Mouse (Mus musculus) forebrain, embryonic 11.5 days (tissue): ENCODE measurements at regions not wholly inside any gene's neighbourhood (a gene's known extent, or its start where the extent isn't known, plus 50 kb on each side); places are given as distances from the start of the nearest gene placed in this dataset.

Source experiments
- ATAC-seq: fragments of 200-750 bp; cut with Nextera tagmentation; replicated peaks from 2 replicates; pipeline ENCODE4 v1.8.0; 2017; ENCODE audit warnings: moderate TSS enrichment; ENCODE audit not compliant: low FRiP score
- DNase-seq: peaks from one replicate; pipeline ENCODE4 v3.0.0-alpha.2; 2017; ENCODE audit warnings: low spot score
- H3K27ac ChIP-seq: fragments of 300-500 bp; sonication (generic); 2 replicates; pipeline ENCODE4 v1.5.1; 2014; ENCODE audit warnings: low read depth, low read length
- H3K27me3 ChIP-seq: fragments of 300-500 bp; sonication (generic); 2 replicates; pipeline ENCODE4 v1.6.1; 2014; ENCODE audit warnings: mild to moderate bottlenecking, low read length, mixed read lengths; ENCODE audit not compliant: control insufficient read depth, insufficient read depth
- H3K36me3 ChIP-seq: fragments of 300-500 bp; sonication (generic); 2 replicates; pipeline ENCODE4 v1.6.1; 2014; ENCODE audit warnings: mild to moderate bottlenecking, low read length, moderate library complexity, mixed read lengths; ENCODE audit not compliant: control insufficient read depth, insufficient read depth
- H3K4me1 ChIP-seq: fragments of 300-500 bp; sonication (generic); replicated peaks from 2 replicates; pipeline ENCODE4 v1.6.1; 2014; ENCODE audit warnings: low read length, mixed read lengths; ENCODE audit not compliant: control insufficient read depth, insufficient read depth
- H3K4me2 ChIP-seq: fragments of 300-500 bp; sonication (generic); 2 replicates; pipeline ENCODE4 v1.6.1; 2014; ENCODE audit warnings: low read depth, mild to moderate bottlenecking, low read length, moderate library complexity, mixed read lengths; ENCODE audit not compliant: severe bottlenecking
- H3K4me3 ChIP-seq: fragments of 300-500 bp; sonication (generic); 2 replicates; pipeline ENCODE4 v1.5.1; 2014; ENCODE audit warnings: low read depth, low read length
- H3K9ac ChIP-seq: fragments of 300-500 bp; sonication (generic); 2 replicates; pipeline ENCODE4 v1.6.1; 2014; ENCODE audit warnings: low read length
- H3K9me3 ChIP-seq: fragments of 300-500 bp; sonication (generic); 2 replicates; pipeline ENCODE4 v1.6.1; 2016; ENCODE audit warnings: low read length, mixed read lengths; ENCODE audit not compliant: control insufficient read depth
- WGBS: fragments of 180-500 bp; shearing (Covaris S2); extraction: QIAGEN DNeasy Blood & Tissue Kit; methylation state at CpG from one replicate; pipeline ENCODE4 v1.1.7; 2014; 5-methylcytosine and 5-hydroxymethylcytosine counted together

GRCm38 (mm10) chr7:70618270-70618669 is 251.7 kb upstream of the Nr2f2 start:
- Histone ChIP-seq H3K27ac (no peak overlapping the region), H3K9me3 (no peaks in the 10 kb centered on the region), H3K27me3 (no peaks in the 10 kb centered on the region), H3K36me3 (no peaks in the 10 kb centered on the region), H3K4me1 (no peaks in the 10 kb centered on the region), H3K4me2 (no peak overlapping the region), H3K4me3 (no peak overlapping the region), H3K9ac (no peak overlapping the region)
- DNase-seq, result no peak
- no peak for ATAC-seq
- WGBS, result 37% methylated on average over 5 of the region's 5 CpGs

GRCm38 (mm10) chr7:70606511-70606910 is 240.0 kb upstream of the Nr2f2 start:
- DNase-seq, result no peak
- Histone ChIP-seq H3K27me3 (no peaks in the 10 kb centered on the region), H3K4me1 (no peaks in the 10 kb centered on the region), H3K36me3 (no peaks in the 10 kb centered on the region), H3K4me3 (no peak overlapping the region), H3K9ac (no peak overlapping the region), H3K27ac (no peak overlapping the region), H3K4me2 (no peak overlapping the region), H3K9me3 (no peaks in the 10 kb centered on the region)
- no peak for ATAC-seq
- 92% methylated on average over 7 of the region's 7 CpGs for WGBS

- no peak for DNase-seq
- no peaks in the 10 kb centered on the region for H3K27me3 ChIP-seq
- no peak overlapping the region for H3K4me3 ChIP-seq
- no peak overlapping the region for H3K9ac ChIP-seq
- H3K36me3 ChIP-seq, result no peaks in the 10 kb centered on the region
- ATAC-seq, result no peak
- 87% methylated on average over 5 of the region's 5 CpGs for WGBS
- H3K27ac ChIP-seq, result no peak overlapping the region
- no peaks in the 10 kb centered on the region for H3K4me1 ChIP-seq
- no peak overlapping the region for H3K4me2 ChIP-seq
- H3K9me3 ChIP-seq, result no peaks in the 10 kb centered on the region
These were observed 238.1 kb upstream of the Nr2f2 start for GRCm38 (mm10) chr7:70604471-70605174.

GRCm38 (mm10) chr7:70593027-70593426 is 226.5 kb upstream of the Nr2f2 start:
- Histone ChIP-seq H3K4me3 (no peak overlapping the region), H3K9ac (no peak overlapping the region), H3K36me3 (no peaks in the 10 kb centered on the region), H3K27me3 (peaks cover 23% of the 10 kb centered on the region), H3K9me3 (no peaks in the 10 kb centered on the region), H3K4me2 (no peak overlapping the region), H3K27ac (no peak overlapping the region), H3K4me1 (peaks cover 3% of the 10 kb centered on the region; the same call in 1 of the 2 replicates)
- 85% methylated on average over 6 of the region's 6 CpGs for WGBS
- ATAC-seq, result no peak
- DNase-seq, result no peak

- Histone ChIP-seq H3K9ac (no peak overlapping the region), H3K4me3 (no peak overlapping the region), H3K36me3 (no peaks in the 10 kb centered on the region), H3K4me2 (no peak overlapping the region), H3K27ac (no peak overlapping the region), H3K4me1 (peaks cover 3% of the 10 kb centered on the region; the same call in 1 of the 2 replicates), H3K9me3 (no peaks in the 10 kb centered on the region), H3K27me3 (peaks cover 23% of the 10 kb centered on the region)
- ATAC-seq (peak; percentile 47), DNase-seq (no peak)
- WGBS, result 7% methylated on average over 13 of the region's 13 CpGs
These were observed 225.1 kb upstream of the Nr2f2 start for GRCm38 (mm10) chr7:70591361-70592256.

GRCm38 (mm10) chr7:70589713-70590112 is 223.2 kb upstream of the Nr2f2 start:
- no peak overlapping the region for H3K4me2 ChIP-seq
- H3K9ac ChIP-seq, result no peak overlapping the region
- H3K36me3 ChIP-seq, result no peaks in the 10 kb centered on the region
- H3K27me3 ChIP-seq, result peaks cover 20% of the 10 kb centered on the region
- no peak overlapping the region for H3K27ac ChIP-seq
- no peak overlapping the region for H3K4me3 ChIP-seq
- H3K9me3 ChIP-seq, result no peaks in the 10 kb centered on the region
- DNase-seq, result no peak
- 21% methylated on average over 5 of the region's 5 CpGs for WGBS
- H3K4me1 ChIP-seq, result peaks cover 3% of the 10 kb centered on the region; the same call in 1 of the 2 replicates
- no peak for ATAC-seq

- WGBS, result 95% methylated on average over 1 of the region's 1 CpGs
- H3K9me3 ChIP-seq, result no peaks in the 10 kb centered on the region
- peaks cover 14% of the 10 kb centered on the region for H3K27me3 ChIP-seq
These were observed 221.5 kb upstream of the Nr2f2 start for GRCm38 (mm10) chr7:70588061-70588460.

GRCm38 (mm10) chr7:70584480-70584879 is 217.9 kb upstream of the Nr2f2 start:
- H3K27ac ChIP-seq, result no peak overlapping the region
- H3K4me3 ChIP-seq, result no peak overlapping the region
- ATAC-seq (no peak), DNase-seq (no peak)
- H3K36me3 ChIP-seq, result no peaks in the 10 kb centered on the region
- H3K9ac ChIP-seq, result no peak overlapping the region
- H3K9me3 ChIP-seq, result no peaks in the 10 kb centered on the region
- H3K4me2 ChIP-seq, result no peak overlapping the region
- no peaks in the 10 kb centered on the region for H3K4me1 ChIP-seq
- WGBS, result 72% methylated on average over 13 of the region's 13 CpGs
- H3K27me3 ChIP-seq, result peaks cover 10% of the 10 kb centered on the region

More at GRCm38 (mm10) chr7:70588061-70588460, 221.5 kb upstream of the Nr2f2 start:
- Histone ChIP-seq H3K4me3 (no peak overlapping the region), H3K36me3 (no peaks in the 10 kb centered on the region), H3K9ac (no peak overlapping the region), H3K4me1 (peaks cover 3% of the 10 kb centered on the region; the same call in 1 of the 2 replicates), H3K27ac (no peak overlapping the region), H3K4me2 (no peak overlapping the region)
- no peak for ATAC-seq
- DNase-seq, result no peak
